Mouse (Mus musculus): ENCODE measurements around the gene Tmem121b. TPM values are rescaled to one million over a fixed set of nuclear protein-coding genes. Genes with fewer than 3 reads are reported as not detected.

Tmem121b gene
- polyA plus RNA-seq, 1 experiment from 2014 or later = 0.07 TPM

DNA sequence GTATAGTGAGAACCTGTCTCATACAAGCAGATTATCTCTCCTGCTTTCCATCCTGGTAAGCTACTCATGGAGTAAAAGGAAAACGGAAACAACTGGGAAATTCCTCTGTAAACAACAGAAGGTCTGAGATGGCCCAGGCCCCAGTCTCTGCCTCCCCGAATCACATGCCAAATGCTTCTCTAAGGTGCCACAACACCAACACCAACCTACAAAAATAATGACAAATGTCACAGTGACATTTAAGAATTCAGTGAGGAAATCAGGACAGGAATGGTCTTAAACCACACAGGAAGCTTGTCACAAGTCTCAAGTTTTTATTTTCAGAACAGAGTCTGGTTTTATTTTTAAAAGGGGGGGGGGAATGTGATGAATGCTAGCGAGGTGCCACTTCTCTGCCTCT, 5.0 kb downstream of the Tmem121b start:
- no peak overlapping the region for H3K4me3 ChIP-seq (ENCODE audit: low read depth, low read length)
- DNase-seq (ENCODE audit: low spot score) (no peak), ATAC-seq (replicated peaks; ENCODE audit: low FRiP score) (no peak)
- H3K4me1 ChIP-seq (replicated peaks; ENCODE audit: control insufficient read depth, insufficient read depth, low read length) = peaks cover 17% of the 10 kb centered on the region
- H3K9me3 ChIP-seq (ENCODE audit: control insufficient read depth, low read length) = no peaks in the 10 kb centered on the region
- 49% methylated on average over 3 of the region's 3 CpGs for WGBS
- no peak overlapping the region for H3K9ac ChIP-seq (ENCODE audit: low read depth, low read length)
- no peak overlapping the region for H3K27ac ChIP-seq (ENCODE audit: low read depth, low read length)
- peaks cover 28% of the 10 kb centered on the region for H3K27me3 ChIP-seq (replicated peaks; ENCODE audit: control insufficient read depth, insufficient read depth, low read length)
- no peaks in the 10 kb centered on the region for H3K36me3 ChIP-seq (ENCODE audit: control insufficient read depth, insufficient read depth, low read length)
- H3K4me2 ChIP-seq = no peak overlapping the region

DNA sequence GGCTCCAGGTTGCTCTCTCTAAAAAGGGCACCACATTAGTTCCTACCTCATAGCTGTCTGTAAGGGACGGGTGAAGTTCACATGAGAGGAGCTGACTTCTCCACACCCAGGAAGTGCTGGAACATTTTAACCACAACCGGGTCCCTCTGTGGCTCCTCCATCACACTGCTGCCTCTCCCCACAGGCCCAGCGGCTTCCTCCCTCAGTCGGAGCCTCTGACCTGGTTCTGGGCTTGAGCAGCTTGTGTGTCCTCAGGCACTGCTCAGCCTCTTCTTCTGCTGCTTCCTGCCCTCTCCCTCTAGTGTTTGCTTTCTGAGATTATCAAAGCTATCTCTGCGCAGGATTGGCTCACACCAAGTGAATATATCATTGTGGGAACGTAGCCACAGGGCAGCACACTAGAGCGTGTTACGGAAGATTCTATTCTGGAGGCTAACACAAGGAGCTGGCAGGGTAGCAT, 7.5 kb downstream of the Tmem121b start:
- Histone ChIP-seq H3K27ac (ENCODE audit: low read depth, low read length) (no peak overlapping the region), H3K36me3 (ENCODE audit: control insufficient read depth, insufficient read depth, low read length) (peaks cover 8% of the 10 kb centered on the region), H3K4me2 (no peak overlapping the region), H3K4me3 (ENCODE audit: low read depth, low read length) (no peak overlapping the region), H3K27me3 (replicated peaks; ENCODE audit: control insufficient read depth, insufficient read depth, low read length) (peaks cover 3% of the 10 kb centered on the region; the same call in 1 of the 2 replicates), H3K4me1 (replicated peaks; ENCODE audit: control insufficient read depth, insufficient read depth, low read length) (0 out of 2 replicates have a peak, but pooled peaks cover 3% of the 10 kb centered on the region), H3K9me3 (ENCODE audit: control insufficient read depth, low read length) (no peaks in the 10 kb centered on the region), H3K9ac (ENCODE audit: low read depth, low read length) (no peak overlapping the region)
- DNase-seq (ENCODE audit: low spot score) = no peak
- ATAC-seq (replicated peaks; ENCODE audit: low FRiP score) = 0 out of 2 replicates have a peak, but pooled peaks have one; percentile 13
- WGBS = 46% methylated on average over 8 of the region's 8 CpGs

DNA sequence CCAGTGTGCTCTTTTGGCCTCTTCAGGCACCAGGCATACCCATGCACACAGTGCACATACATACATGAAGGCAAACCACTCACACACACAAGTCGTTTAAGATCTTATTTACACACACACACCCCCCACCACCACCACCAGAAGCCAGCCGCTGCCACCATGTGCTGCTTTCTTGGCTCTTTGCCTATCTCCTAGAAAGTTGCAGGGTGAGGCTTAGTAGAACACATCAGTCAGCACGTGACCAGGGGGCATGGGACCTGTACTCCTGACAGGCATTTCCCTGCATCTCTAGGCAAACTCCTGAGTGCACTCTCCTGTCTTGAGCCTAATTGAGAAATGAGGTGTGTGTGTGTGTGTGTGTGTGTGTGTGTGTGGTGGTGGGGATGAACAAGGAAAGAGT, 8.6 kb downstream of the Tmem121b start:
- DNase-seq (ENCODE audit: low spot score) (no peak), ATAC-seq (replicated peaks; ENCODE audit: low FRiP score) (no peak)
- WGBS = 65% methylated on average over 3 of the region's 3 CpGs
- H3K4me3 ChIP-seq (ENCODE audit: low read depth, low read length) = no peak overlapping the region
- peaks cover 9% of the 10 kb centered on the region for H3K36me3 ChIP-seq (ENCODE audit: control insufficient read depth, insufficient read depth, low read length)
- no peak overlapping the region for H3K9ac ChIP-seq (ENCODE audit: low read depth, low read length)
- no peak overlapping the region for H3K27ac ChIP-seq (ENCODE audit: low read depth, low read length)
- no peak overlapping the region for H3K4me2 ChIP-seq
- H3K27me3 ChIP-seq (replicated peaks; ENCODE audit: control insufficient read depth, insufficient read depth, low read length) = peaks cover 2% of the 10 kb centered on the region; the same call in 1 of the 2 replicates
- no peaks in the 10 kb centered on the region for H3K9me3 ChIP-seq (ENCODE audit: control insufficient read depth, low read length)
- H3K4me1 ChIP-seq (replicated peaks; ENCODE audit: control insufficient read depth, insufficient read depth, low read length) = 0 out of 2 replicates have a peak, but pooled peaks cover 3% of the 10 kb centered on the region

DNA sequence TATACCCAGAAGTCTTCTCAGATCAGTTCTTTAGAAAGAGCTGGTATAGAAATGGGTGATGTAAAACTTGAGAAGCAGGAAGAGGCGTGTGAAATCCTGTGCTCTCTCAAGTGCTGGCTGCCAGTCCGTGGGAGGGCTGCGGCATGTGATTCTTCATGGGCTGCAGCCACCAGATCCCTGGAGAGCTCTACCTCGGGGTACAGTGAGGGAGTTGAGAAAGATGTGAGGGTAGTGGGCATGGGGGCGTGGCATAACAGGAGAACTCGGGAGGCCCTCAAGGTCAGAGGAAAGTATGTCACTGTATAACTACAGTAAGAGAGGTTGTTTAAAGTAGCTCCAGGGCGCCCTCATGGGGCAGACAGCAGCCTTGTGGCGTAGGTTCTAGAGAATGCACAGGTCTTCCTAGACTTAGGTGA, 10.4 kb downstream of the Tmem121b start:
- Histone ChIP-seq H3K4me2 (no peak overlapping the region), H3K4me3 (ENCODE audit: low read depth, low read length) (no peak overlapping the region), H3K27me3 (replicated peaks; ENCODE audit: control insufficient read depth, insufficient read depth, low read length) (no peaks in the 10 kb centered on the region), H3K36me3 (ENCODE audit: control insufficient read depth, insufficient read depth, low read length) (peaks cover 11% of the 10 kb centered on the region), H3K9ac (ENCODE audit: low read depth, low read length) (no peak overlapping the region), H3K9me3 (ENCODE audit: control insufficient read depth, low read length) (no peaks in the 10 kb centered on the region), H3K4me1 (replicated peaks; ENCODE audit: control insufficient read depth, insufficient read depth, low read length) (0 out of 2 replicates have a peak, but pooled peaks cover 3% of the 10 kb centered on the region), H3K27ac (ENCODE audit: low read depth, low read length) (no peak overlapping the region)
- ATAC-seq (replicated peaks; ENCODE audit: low FRiP score) (0 out of 2 replicates have a peak, but pooled peaks have one; percentile 37), DNase-seq (ENCODE audit: low spot score) (no peak)
- WGBS = 39% methylated on average over 8 of the region's 8 CpGs

DNA sequence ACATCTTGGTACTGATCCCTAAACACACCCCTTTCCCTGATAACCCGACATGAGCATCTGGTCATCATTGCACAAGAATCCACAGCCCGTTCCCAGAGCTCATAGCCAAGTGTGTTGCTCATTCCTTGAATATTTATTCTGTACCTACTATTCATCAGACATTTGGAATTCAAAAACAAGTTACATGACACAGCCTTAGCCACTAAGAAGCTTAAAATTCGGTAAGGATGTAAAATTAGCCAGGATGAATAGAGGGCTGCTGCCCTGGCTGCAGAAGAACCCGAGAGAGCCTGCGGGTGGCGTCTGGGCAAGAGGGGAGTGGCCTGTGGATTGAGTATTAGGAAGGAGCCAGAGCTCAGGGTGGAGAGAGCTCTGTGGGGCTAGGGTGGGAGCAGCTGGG, 10.9 kb downstream of the Tmem121b start:
- Histone ChIP-seq H3K36me3 (ENCODE audit: control insufficient read depth, insufficient read depth, low read length) (peaks cover 13% of the 10 kb centered on the region), H3K9me3 (ENCODE audit: control insufficient read depth, low read length) (no peaks in the 10 kb centered on the region), H3K27ac (ENCODE audit: low read depth, low read length) (no peak overlapping the region), H3K27me3 (replicated peaks; ENCODE audit: control insufficient read depth, insufficient read depth, low read length) (no peaks in the 10 kb centered on the region), H3K4me3 (ENCODE audit: low read depth, low read length) (no peak overlapping the region), H3K9ac (ENCODE audit: low read depth, low read length) (no peak overlapping the region), H3K4me1 (replicated peaks; ENCODE audit: control insufficient read depth, insufficient read depth, low read length) (0 out of 2 replicates have a peak, but pooled peaks cover 3% of the 10 kb centered on the region), H3K4me2 (no peak overlapping the region)
- DNase-seq (ENCODE audit: low spot score) = no peak
- no peak for ATAC-seq (replicated peaks; ENCODE audit: low FRiP score)
- 44% methylated on average over 6 of the region's 6 CpGs for WGBS

DNA sequence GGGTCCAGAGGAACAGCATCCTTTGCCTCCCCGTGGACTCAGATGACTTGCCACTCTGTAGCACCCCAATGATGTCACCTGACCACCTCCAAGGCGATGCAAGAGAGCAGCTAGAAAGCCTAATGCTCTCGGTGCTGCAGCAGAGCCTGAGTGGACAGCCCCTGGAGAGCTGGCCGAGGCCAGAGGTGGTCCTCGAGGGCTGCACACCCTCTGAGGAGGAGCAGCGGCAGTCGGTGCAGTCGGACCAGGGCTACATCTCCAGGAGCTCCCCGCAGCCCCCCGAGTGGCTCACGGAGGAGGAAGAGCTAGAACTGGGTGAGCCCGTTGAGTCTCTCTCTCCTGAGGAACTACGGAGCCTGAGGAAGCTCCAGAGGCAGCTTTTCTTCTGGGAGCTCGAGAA, 11.6 kb downstream of the Tmem121b start:
- H3K4me3 ChIP-seq (ENCODE audit: low read depth, low read length) = no peak overlapping the region
- peaks cover 13% of the 10 kb centered on the region for H3K36me3 ChIP-seq (ENCODE audit: control insufficient read depth, insufficient read depth, low read length)
- WGBS = 93% methylated on average over 14 of the region's 14 CpGs
- no peaks in the 10 kb centered on the region for H3K27me3 ChIP-seq (replicated peaks; ENCODE audit: control insufficient read depth, insufficient read depth, low read length)
- no peak overlapping the region for H3K27ac ChIP-seq (ENCODE audit: low read depth, low read length)
- ATAC-seq (replicated peaks; ENCODE audit: low FRiP score) (no peak), DNase-seq (ENCODE audit: low spot score) (no peak)
- no peak overlapping the region for H3K4me2 ChIP-seq
- H3K9ac ChIP-seq (ENCODE audit: low read depth, low read length) = no peak overlapping the region
- H3K4me1 ChIP-seq (replicated peaks; ENCODE audit: control insufficient read depth, insufficient read depth, low read length) = 0 out of 2 replicates have a peak, but pooled peaks cover 3% of the 10 kb centered on the region
- no peaks in the 10 kb centered on the region for H3K9me3 ChIP-seq (ENCODE audit: control insufficient read depth, low read length)

DNA sequence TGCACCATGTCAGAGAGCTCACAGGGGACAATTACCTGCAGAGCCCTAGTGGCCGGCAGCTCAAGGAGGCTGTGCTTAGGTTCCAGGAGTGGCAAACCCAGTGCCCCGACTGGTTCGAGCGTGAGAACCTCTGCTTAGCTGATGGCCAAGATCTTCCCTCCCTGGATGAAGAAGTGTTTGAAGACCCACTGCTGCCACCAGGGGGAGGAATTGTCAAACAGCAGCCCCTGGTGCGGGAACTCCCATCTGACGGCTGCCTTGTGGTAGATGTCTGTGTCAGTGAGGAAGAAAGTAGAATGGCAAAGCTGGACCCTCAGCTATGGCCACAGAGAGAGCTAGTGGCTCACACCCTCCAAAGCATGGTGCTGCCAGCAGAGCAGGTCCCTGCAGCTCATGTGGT, 12.1 kb downstream of the Tmem121b start:
- Histone ChIP-seq H3K4me3 (ENCODE audit: low read depth, low read length) (no peak overlapping the region), H3K27ac (ENCODE audit: low read depth, low read length) (no peak overlapping the region), H3K9me3 (ENCODE audit: control insufficient read depth, low read length) (no peaks in the 10 kb centered on the region), H3K9ac (ENCODE audit: low read depth, low read length) (no peak overlapping the region), H3K36me3 (ENCODE audit: control insufficient read depth, insufficient read depth, low read length) (peaks cover 13% of the 10 kb centered on the region), H3K4me1 (replicated peaks; ENCODE audit: control insufficient read depth, insufficient read depth, low read length) (0 out of 2 replicates have a peak, but pooled peaks cover 3% of the 10 kb centered on the region), H3K27me3 (replicated peaks; ENCODE audit: control insufficient read depth, insufficient read depth, low read length) (no peaks in the 10 kb centered on the region), H3K4me2 (no peak overlapping the region)
- ATAC-seq (replicated peaks; ENCODE audit: low FRiP score) = no peak
- DNase-seq (ENCODE audit: low spot score) = no peak
- WGBS = 87% methylated on average over 6 of the region's 6 CpGs

DNA sequence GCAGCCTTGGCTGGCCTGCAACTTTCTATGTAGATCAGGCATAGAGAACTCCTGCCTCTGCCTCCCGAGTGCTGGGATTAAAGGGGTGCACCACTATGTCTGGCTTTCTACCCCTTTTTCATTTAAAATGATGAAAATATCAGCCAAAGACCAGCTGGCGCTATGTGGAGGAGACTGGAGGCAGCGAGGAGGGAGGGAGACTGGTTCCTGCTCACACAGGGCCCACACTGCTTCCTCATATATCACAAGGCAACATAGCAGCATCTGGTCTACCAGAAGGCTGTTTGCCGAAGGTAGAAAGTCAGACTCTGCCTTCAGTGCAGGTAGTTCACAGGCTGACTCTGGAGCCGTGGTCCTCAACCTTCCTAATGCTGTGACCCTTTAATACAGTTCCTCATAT, 13.2 kb downstream of the Tmem121b start:
- WGBS = 86% methylated on average over 5 of the region's 5 CpGs
- H3K36me3 ChIP-seq (ENCODE audit: control insufficient read depth, insufficient read depth, low read length) = peaks cover 13% of the 10 kb centered on the region
- peaks cover 3% of the 10 kb centered on the region; the same call in 1 of the 2 replicates for H3K4me1 ChIP-seq (replicated peaks; ENCODE audit: control insufficient read depth, insufficient read depth, low read length)
- no peak overlapping the region for H3K27ac ChIP-seq (ENCODE audit: low read depth, low read length)
- no peaks in the 10 kb centered on the region for H3K9me3 ChIP-seq (ENCODE audit: control insufficient read depth, low read length)
- ATAC-seq (replicated peaks; ENCODE audit: low FRiP score) (no peak), DNase-seq (ENCODE audit: low spot score) (no peak)
- no peak overlapping the region for H3K9ac ChIP-seq (ENCODE audit: low read depth, low read length)
- no peak overlapping the region for H3K4me2 ChIP-seq
- no peaks in the 10 kb centered on the region for H3K27me3 ChIP-seq (replicated peaks; ENCODE audit: control insufficient read depth, insufficient read depth, low read length)
- H3K4me3 ChIP-seq (ENCODE audit: low read depth, low read length) = no peak overlapping the region

DNA sequence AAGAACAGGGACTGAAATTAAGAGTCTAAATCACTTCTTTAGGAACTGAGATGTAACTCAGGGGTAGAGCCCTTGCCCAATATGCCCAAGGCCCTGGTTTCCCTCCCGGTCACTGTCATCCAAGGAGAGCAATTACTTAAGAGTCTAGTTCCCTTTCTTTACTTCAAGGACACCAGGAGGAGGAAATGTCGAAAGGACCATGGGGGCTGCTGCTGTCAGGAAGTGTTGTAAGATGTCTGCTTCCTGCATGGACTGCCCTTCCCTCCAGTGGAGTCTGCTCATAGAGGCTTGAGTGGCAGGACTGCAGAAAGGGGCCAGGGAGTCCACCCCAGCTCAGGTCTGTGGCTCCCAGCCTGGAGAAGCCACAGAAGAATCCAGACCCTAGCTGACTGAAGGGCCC, 14.3 kb downstream of the Tmem121b start:
- ATAC-seq (replicated peaks; ENCODE audit: low FRiP score) (peak; percentile 25; the same call in 1 of the 2 replicates), DNase-seq (ENCODE audit: low spot score) (no peak)
- no peak overlapping the region for H3K4me2 ChIP-seq
- H3K27ac ChIP-seq (ENCODE audit: low read depth, low read length) = no peak overlapping the region
- H3K9ac ChIP-seq (ENCODE audit: low read depth, low read length) = no peak overlapping the region
- peaks cover 13% of the 10 kb centered on the region for H3K36me3 ChIP-seq (ENCODE audit: control insufficient read depth, insufficient read depth, low read length)
- 51% methylated on average over 2 of the region's 2 CpGs for WGBS
- H3K9me3 ChIP-seq (ENCODE audit: control insufficient read depth, low read length) = no peaks in the 10 kb centered on the region
- no peaks in the 10 kb centered on the region for H3K27me3 ChIP-seq (replicated peaks; ENCODE audit: control insufficient read depth, insufficient read depth, low read length)
- H3K4me3 ChIP-seq (ENCODE audit: low read depth, low read length) = no peak overlapping the region
- peaks cover 3% of the 10 kb centered on the region; the same call in 1 of the 2 replicates for H3K4me1 ChIP-seq (replicated peaks; ENCODE audit: control insufficient read depth, insufficient read depth, low read length)

All from liver, embryonic 11.5 days (tissue).